Mouse (Mus musculus): ENCODE data around the gene Atoh8.

DNA sequence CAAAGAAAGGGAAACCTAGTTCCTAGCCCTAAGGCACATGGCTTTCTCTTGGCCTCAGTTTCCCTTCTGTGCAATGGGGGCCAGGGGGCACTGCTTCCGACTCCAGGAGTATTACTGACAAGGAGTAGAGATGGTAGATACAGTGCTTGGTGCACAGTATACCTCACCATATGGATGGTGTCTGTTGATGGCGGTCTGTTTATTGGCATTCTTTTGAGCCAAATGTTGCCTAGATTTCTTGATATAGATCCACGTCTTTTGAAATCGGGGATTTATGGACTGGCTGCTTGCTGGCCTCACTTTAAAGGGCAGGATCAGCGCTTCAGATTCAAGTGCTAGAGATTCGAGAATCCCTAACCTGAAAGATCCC, 18.0 kb downstream of the Atoh8 start:
- no peak for TF ChIP-seq CTCF (IDR thresholded peaks at IDR 0.05; ENCODE audit: borderline replicate concordance, insufficient read depth, low read length)
- TF ChIP-seq POLR2A (IDR thresholded peaks at IDR 0.05; ENCODE audit: low read depth, low read length) = no peak

Measured in embryonic fibroblast, embryonic 13.5 days (primary cell).